Mouse (Mus musculus) kidney, adult 10 weeks (tissue): Measurements from ENCODE around the gene Olfr541. TPM values are rescaled to one million over a fixed set of nuclear protein-coding genes. Genes with fewer than 3 reads are reported as not detected.

Source experiments
- polyA plus RNA-seq: library from polyadenylated mRNA; stranded (reverse); fragments of 350-450 nt; fragmentation: Illumina TruSeq; extraction: RNeasy Lipid Tissue Mini Kit (QIAGEN cat#74804); gene quantifications from one replicate; pipeline ENCODE4 v1.2.3, GENCODE M21; 2014; ENCODE audit warnings: low read depth, low replicate concordance

Gene Olfr541
- not detected for polyA plus RNA-seq

DNA sequence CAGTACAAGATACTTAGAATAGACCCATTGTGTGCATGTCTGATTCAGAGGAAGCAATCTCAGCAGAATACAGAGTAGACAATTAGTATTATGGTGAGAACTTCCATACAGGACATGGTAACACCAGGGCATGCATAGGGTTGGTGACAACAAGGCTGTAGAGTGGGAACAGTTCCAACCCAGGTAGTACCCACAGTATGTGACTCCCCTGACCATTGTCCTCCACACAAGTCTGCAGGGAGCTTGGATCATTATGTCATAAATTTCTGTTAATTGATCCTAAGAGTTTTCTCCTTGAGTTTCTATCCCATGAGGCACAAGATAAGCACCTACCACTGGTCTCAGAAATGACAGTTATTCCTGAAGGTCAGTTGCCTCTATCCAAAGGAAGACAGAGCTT is at the start of gene Olfr541:
TSS of gene Olfr541 (plus strand) at position 301 of the 400 bp plus-strand sequence.

DNA sequence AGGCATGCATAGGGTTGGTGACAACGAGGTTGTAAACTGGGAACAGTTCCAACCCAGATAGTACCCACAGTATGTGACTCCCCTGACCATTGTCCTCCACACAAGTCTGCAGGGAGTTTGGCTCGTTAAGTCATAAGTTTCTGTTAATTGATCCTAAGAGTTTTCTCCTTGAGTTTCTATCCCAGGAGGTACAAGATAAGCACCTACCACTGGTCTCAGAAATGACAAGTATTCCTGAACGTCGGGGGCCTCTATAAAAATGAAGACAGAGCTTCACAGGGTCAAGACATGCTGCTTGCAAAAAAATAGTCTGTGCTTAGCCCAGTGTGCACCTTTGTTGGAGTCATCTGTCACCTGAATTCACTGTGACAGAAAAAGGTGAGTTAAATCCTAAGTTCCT is 37.4 kb upstream of the Olfr541 start, which contains the start of gene Olfr539:
TSS of gene Olfr539 (plus strand) at position 301 of the 400 bp plus-strand sequence.

DNA sequence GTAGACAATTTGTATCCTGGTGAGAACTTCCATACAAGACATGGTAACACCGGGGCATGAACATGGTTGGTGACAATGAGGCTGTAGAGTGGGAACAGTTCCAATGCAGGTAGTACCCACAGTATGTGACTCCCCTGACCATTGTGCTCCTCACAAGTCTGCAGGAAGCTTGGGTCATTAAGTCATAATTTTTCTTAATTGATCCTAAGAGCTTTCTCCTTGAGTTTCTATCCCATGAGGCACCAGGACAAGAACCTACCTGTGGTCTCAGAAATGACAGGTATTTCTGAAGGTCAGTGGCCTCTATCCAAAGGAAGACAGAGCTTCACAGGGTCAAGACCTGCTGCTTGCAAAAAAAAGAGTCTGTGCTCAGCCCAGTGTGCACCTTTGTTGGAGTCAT is 15.4 kb upstream of the Olfr541 start, which contains the start of gene Olfr45:
TSS of gene Olfr45 (plus strand) at position 301 of the 400 bp plus-strand sequence.

Other genes starting within 250 kb of the Olfr541 start
- not detected for gene Olfr533, start 233.9 kb upstream of the Olfr541 start, polyA plus RNA-seq
- gene Olfr535, start 213.1 kb upstream of the Olfr541 start, polyA plus RNA-seq, result not detected
- gene Olfr536, start 189.9 kb upstream of the Olfr541 start, polyA plus RNA-seq, result not detected
- not detected for gene Olfr538, start 129.4 kb upstream of the Olfr541 start, polyA plus RNA-seq
- not detected for gene Olfr46, start 96.0 kb upstream of the Olfr541 start, polyA plus RNA-seq
- not detected for gene Olfr61, start 68.3 kb upstream of the Olfr541 start, polyA plus RNA-seq
- not detected for gene Olfr53, start 50.8 kb upstream of the Olfr541 start, polyA plus RNA-seq
- not detected for gene Olfr539, start 37.3 kb upstream of the Olfr541 start, polyA plus RNA-seq
- not detected for gene Olfr45, start 15.3 kb upstream of the Olfr541 start, polyA plus RNA-seq
- 135 TPM for gene Cyp2e1, start 66.5 kb downstream of the Olfr541 start, polyA plus RNA-seq
- gene Syce1, start 90.6 kb downstream of the Olfr541 start, polyA plus RNA-seq, result not detected
- 1.1 TPM for gene Zfp941, start 124.9 kb downstream of the Olfr541 start, polyA plus RNA-seq
- gene Urah, start 137.8 kb downstream of the Olfr541 start, polyA plus RNA-seq, result 2.1 TPM
- not detected for gene Scgb1c1, start 148.3 kb downstream of the Olfr541 start, polyA plus RNA-seq
- gene Odf3, start 150.5 kb downstream of the Olfr541 start, polyA plus RNA-seq, result not detected
- gene Gm45785, start 159.1 kb downstream of the Olfr541 start, polyA plus RNA-seq, result not detected
- 4.2 TPM for gene Ric8a, start 159.7 kb downstream of the Olfr541 start, polyA plus RNA-seq
- 3.2 TPM for gene Bet1l, start 160.3 kb downstream of the Olfr541 start, polyA plus RNA-seq
- 149 TPM for gene Psmd13, start 184.7 kb downstream of the Olfr541 start, polyA plus RNA-seq
- 4.8 TPM for gene Sirt3, start 185.0 kb downstream of the Olfr541 start, polyA plus RNA-seq
- gene Cox8b, start 203.2 kb downstream of the Olfr541 start, polyA plus RNA-seq, result not detected
- 5.4 TPM for gene Nlrp6, start 223.6 kb downstream of the Olfr541 start, polyA plus RNA-seq
- 1.1 TPM for gene Pgghg, start 244.1 kb downstream of the Olfr541 start, polyA plus RNA-seq